Mouse (Mus musculus) myocyte (in vitro differentiated cells): Measurements from ENCODE around the gene Col4a5. TPM values are rescaled to one million over a fixed set of nuclear protein-coding genes. Genes with fewer than 3 reads are reported as not detected.

Source experiments
- H3K27me3 ChIP-seq: one replicate; pipeline ENCODE4 v1.6.1; 2011; ENCODE audit not compliant: control insufficient read depth, insufficient read depth, insufficient read length
- H3K36me3 ChIP-seq: one replicate; pipeline ENCODE4 v1.6.1; 2011; ENCODE audit not compliant: control insufficient read depth, insufficient read depth
- H3K4me2 ChIP-seq: one replicate; pipeline ENCODE4 v1.6.1; 2011; ENCODE audit warnings: low read depth, control low read depth
- H3K4me3 ChIP-seq: one replicate; pipeline ENCODE4 v1.5.1; 2011; ENCODE audit warnings: mild to moderate bottlenecking, control low read depth, moderate library complexity
- H3K79me2 ChIP-seq: one replicate; pipeline ENCODE4 v1.6.1; 2011; ENCODE audit not compliant: control insufficient read depth, insufficient read depth
- H3ac ChIP-seq: one replicate; pipeline ENCODE4 v1.6.1; 2011; ENCODE audit not compliant: control insufficient read depth, insufficient read length
- CEBPB ChIP-seq: IDR thresholded peaks from 2 replicates; pipeline ENCODE4 v1.6.1; 2011; ENCODE audit warnings: mild to moderate bottlenecking, moderate library complexity; ENCODE audit not compliant: poor library complexity, insufficient read depth, severe bottlenecking
- E2F4 ChIP-seq: IDR thresholded peaks from one replicate; pipeline ENCODE4 v1.6.1; 2011; ENCODE audit warnings: mild to moderate bottlenecking, control low read depth, moderate library complexity; ENCODE audit not compliant: insufficient read depth
- MAX ChIP-seq: IDR thresholded peaks from one replicate; pipeline ENCODE4 v1.6.1; 2011; ENCODE audit warnings: low read depth, mild to moderate bottlenecking, control low read depth
- MYOD1 ChIP-seq, 3 experiments: IDR thresholded peaks; one replicate each; pipeline ENCODE4 v1.6.1; 2011; ENCODE audit warnings: control low read depth in 2 of 3, low read depth in 2 of 3, mild to moderate bottlenecking in 2 of 3, moderate library complexity in 1 of 3; ENCODE audit not compliant: insufficient read length in 2 of 3, control insufficient read depth in 1 of 3
- MYOG ChIP-seq, 3 experiments: IDR thresholded peaks; one replicate each; pipeline ENCODE4 v1.6.1; 2011; ENCODE audit warnings: control low read depth in 2 of 3, low read depth in 2 of 3, mild to moderate bottlenecking in 2 of 3; ENCODE audit not compliant: insufficient read length in 2 of 3, control insufficient read depth in 1 of 3, insufficient read depth in 1 of 3
- POLR2A ChIP-seq: IDR thresholded peaks from one replicate; pipeline ENCODE4 v1.6.1; 2011; ENCODE audit warnings: low read depth, mild to moderate bottlenecking, control low read depth, moderate library complexity; ENCODE audit not compliant: insufficient read length
- POLR2AphosphoS2 ChIP-seq: IDR thresholded peaks from one replicate; pipeline ENCODE4 v1.6.1; 2011; ENCODE audit warnings: low read depth, control low read depth; ENCODE audit not compliant: insufficient read length
- REST ChIP-seq: IDR thresholded peaks from one replicate; pipeline ENCODE4 v1.6.1; 2011; ENCODE audit warnings: mild to moderate bottlenecking, control low read depth, moderate library complexity; ENCODE audit not compliant: insufficient read depth, insufficient read length
- SRF ChIP-seq: IDR thresholded peaks from one replicate; pipeline ENCODE4 v1.6.1; 2011; ENCODE audit warnings: low read depth; ENCODE audit not compliant: control insufficient read depth, insufficient read length
- TCF12 ChIP-seq: IDR thresholded peaks from one replicate; pipeline ENCODE4 v1.6.1; 2011; ENCODE audit warnings: mild to moderate bottlenecking, control low read depth; ENCODE audit not compliant: poor library complexity, insufficient read depth, severe bottlenecking
- TCF3 ChIP-seq: IDR thresholded peaks from one replicate; pipeline ENCODE4 v1.6.1; 2011; ENCODE audit warnings: low read depth, control low read depth; ENCODE audit not compliant: insufficient read length
- USF1 ChIP-seq: IDR thresholded peaks from one replicate; pipeline ENCODE4 v1.6.1; 2011; ENCODE audit warnings: low read depth, mild to moderate bottlenecking, control low read depth, moderate library complexity
- polyA plus RNA-seq: library from polyadenylated mRNA; unstranded; fragments of >200 nt; fragmentation: generic; extraction: Trizol; gene quantifications from one replicate; pipeline ENCODE4 v1.2.1, GENCODE M21; 2012; ENCODE audit warnings: missing spikeins

Gene Col4a5
- polyA plus RNA-seq, 1 experiment, result 10.1 TPM

DNA sequence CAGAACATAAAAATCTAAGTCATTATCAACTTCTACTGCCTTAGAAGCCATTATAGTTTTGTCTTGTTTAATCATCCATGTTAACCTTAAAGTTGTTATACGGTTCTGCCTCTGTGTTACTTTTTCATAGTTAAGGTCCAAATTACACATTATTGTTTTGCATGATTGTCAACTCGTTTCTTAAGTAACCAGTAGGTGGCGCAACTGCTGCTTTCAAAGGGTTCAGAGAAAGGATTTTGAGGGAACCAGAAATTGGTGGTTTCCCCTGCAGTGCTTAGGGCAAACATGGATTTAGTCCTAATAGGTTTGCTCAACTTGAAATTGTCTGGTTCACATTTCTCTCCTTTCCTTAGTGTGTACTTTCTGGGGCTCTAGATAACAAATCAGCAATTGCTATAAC is 115.1 kb downstream of the Col4a5 start:
- H3K36me3 ChIP-seq, result no peaks in the 10 kb centered on the region
- no peaks in the 10 kb centered on the region for H3K79me2 ChIP-seq
- no peaks in the 10 kb centered on the region for H3K27me3 ChIP-seq
- H3K4me2 ChIP-seq, result no peak overlapping the region
- H3ac ChIP-seq, result no peak overlapping the region
- no peak for TF ChIP-seq TCF3
- no peak for TF ChIP-seq REST
- TF ChIP-seq USF1, result no peak
- TF ChIP-seq MYOD1 (IDR thresholded peaks at IDR 0.05; ENCODE audit: control insufficient read depth in 1 of 3, insufficient read length in 2 of 3, low read depth in 2 of 3), result no peak
- TF ChIP-seq CEBPB, result no peak
- TF ChIP-seq E2F4, result no peak
- TF ChIP-seq MAX, result no peak
- no peak for TF ChIP-seq POLR2A
- no peak for TF ChIP-seq MYOG (IDR thresholded peaks at IDR 0.05; ENCODE audit: control insufficient read depth in 1 of 3, insufficient read depth in 1 of 3, insufficient read length in 2 of 3, low read depth in 2 of 3)
- no peak for TF ChIP-seq SRF
- TF ChIP-seq TCF12, result no peak
- no peak for TF ChIP-seq POLR2AphosphoS2
- no peak overlapping the region for H3K4me3 ChIP-seq

GRCm38 (mm10) chrX:141721725-141722124 is 246.5 kb downstream of the Col4a5 start:
- Histone ChIP-seq H3K27me3 (peaks cover 18% of the 10 kb centered on the region), H3K4me2 (no peak overlapping the region), H3K4me3 (no peak overlapping the region), H3K36me3 (no peaks in the 10 kb centered on the region), H3K79me2 (no peaks in the 10 kb centered on the region), H3ac (no peak overlapping the region)
- TF ChIP-seq MAX, result no peak
- no peak for TF ChIP-seq TCF12
- TF ChIP-seq CEBPB, result no peak
- no peak for TF ChIP-seq MYOG (IDR thresholded peaks at IDR 0.05; ENCODE audit: control insufficient read depth in 1 of 3, insufficient read depth in 1 of 3, insufficient read length in 2 of 3, low read depth in 2 of 3)
- TF ChIP-seq SRF, result no peak
- no peak for TF ChIP-seq MYOD1 (IDR thresholded peaks at IDR 0.05; ENCODE audit: control insufficient read depth in 1 of 3, insufficient read length in 2 of 3, low read depth in 2 of 3)
- TF ChIP-seq USF1, result no peak
- no peak for TF ChIP-seq POLR2A

DNA sequence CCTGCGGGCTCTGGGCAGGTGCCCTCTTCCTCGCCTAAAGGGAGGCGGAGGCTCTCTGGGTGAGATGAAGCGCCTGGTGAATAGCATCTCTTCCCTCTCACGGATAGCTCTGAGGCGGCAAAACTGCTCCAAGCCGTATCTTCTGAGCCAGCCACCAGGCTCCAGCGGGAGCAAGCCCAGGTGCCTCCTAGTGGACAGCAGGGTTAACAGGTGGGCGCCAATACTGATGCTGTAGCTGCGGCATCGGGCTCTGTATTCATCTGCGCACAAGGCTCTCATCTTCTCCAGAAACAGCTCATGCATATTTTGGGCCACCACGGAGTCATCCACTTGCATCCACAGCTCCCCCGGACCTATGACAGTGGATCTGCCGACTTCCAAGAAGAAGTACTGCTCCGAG is 248.8 kb downstream of the Col4a5 start:
- H3K27me3 ChIP-seq, result peaks cover 18% of the 10 kb centered on the region
- no peaks in the 10 kb centered on the region for H3K79me2 ChIP-seq
- H3K4me2 ChIP-seq, result no peak overlapping the region
- H3K4me3 ChIP-seq, result no peak overlapping the region
- no peak for TF ChIP-seq MYOD1 (IDR thresholded peaks at IDR 0.05; ENCODE audit: control insufficient read depth in 1 of 3, insufficient read length in 2 of 3, low read depth in 2 of 3)
- TF ChIP-seq TCF12, result no peak
- no peak for TF ChIP-seq E2F4
- no peak for TF ChIP-seq CEBPB
- no peak for TF ChIP-seq POLR2AphosphoS2
- no peak for TF ChIP-seq USF1
- no peak for TF ChIP-seq SRF
- TF ChIP-seq MAX, result no peak
- TF ChIP-seq TCF3, result no peak
- TF ChIP-seq REST, result no peak
- TF ChIP-seq MYOG (IDR thresholded peaks at IDR 0.05; ENCODE audit: control insufficient read depth in 1 of 3, insufficient read depth in 1 of 3, insufficient read length in 2 of 3, low read depth in 2 of 3), result no peak
- no peak overlapping the region for H3ac ChIP-seq
- H3K36me3 ChIP-seq, result no peaks in the 10 kb centered on the region

DNA sequence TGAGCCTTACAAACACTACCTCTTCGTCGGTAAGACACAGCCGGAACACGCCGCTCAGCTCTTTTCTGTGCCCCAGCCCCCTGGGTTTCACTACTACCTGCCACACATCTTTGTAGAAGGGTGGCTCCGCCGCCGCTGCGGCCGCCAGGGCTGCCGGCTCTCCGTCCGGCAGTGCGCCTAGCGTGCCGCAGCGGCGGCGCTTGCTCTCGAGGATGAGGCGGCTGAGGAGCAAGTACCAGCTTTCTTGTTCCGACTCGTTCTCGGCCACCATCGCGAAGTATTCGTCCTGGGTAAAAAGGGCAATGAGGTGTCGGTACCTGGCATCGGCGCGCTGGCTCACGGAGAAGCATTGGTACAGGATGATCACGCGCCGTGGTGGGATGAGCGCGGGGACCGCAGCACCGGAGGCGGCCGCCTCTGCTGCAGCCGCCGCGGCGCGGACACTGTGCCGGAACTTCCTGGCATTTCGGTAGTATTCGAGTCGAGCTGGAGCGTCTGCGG is 249.3 kb downstream of the Col4a5 start:
- no peak for TF ChIP-seq TCF12
- no peak for TF ChIP-seq E2F4
- TF ChIP-seq POLR2A, result no peak
- no peak for TF ChIP-seq REST
- TF ChIP-seq MYOG (IDR thresholded peaks at IDR 0.05; ENCODE audit: control insufficient read depth in 1 of 3, insufficient read depth in 1 of 3, insufficient read length in 2 of 3, low read depth in 2 of 3), result no peak
- TF ChIP-seq CEBPB, result no peak
- TF ChIP-seq SRF, result no peak
- TF ChIP-seq TCF3, result no peak
- TF ChIP-seq MAX, result no peak
- no peak for TF ChIP-seq USF1
- no peak for TF ChIP-seq MYOD1 (IDR thresholded peaks at IDR 0.05; ENCODE audit: control insufficient read depth in 1 of 3, insufficient read length in 2 of 3, low read depth in 2 of 3)
- TF ChIP-seq POLR2AphosphoS2, result no peak
- no peaks in the 10 kb centered on the region for H3K36me3 ChIP-seq
- peaks cover 18% of the 10 kb centered on the region for H3K27me3 ChIP-seq
- no peak overlapping the region for H3ac ChIP-seq
- no peaks in the 10 kb centered on the region for H3K79me2 ChIP-seq
- H3K4me2 ChIP-seq, result no peak overlapping the region
- H3K4me3 ChIP-seq, result no peak overlapping the region
